19 mouse cellular contexts compared by ENCODE assay signal in genomic region chr3:158340808-158341207, GRCm38 (mm10).
"Had no signal": no experiment of that assay in that cellular context is flagged by ENCODE, and none has a peak within 500 bp of the region (broad histone marks: within the 10 kb centered on the region; RNA-seq: fewer than 3 reads in every experiment).

No protein-coding gene starts in this region.

- H3K4me3 ChIP-seq: midbrain, embryonic 10.5 days; midbrain, embryonic 12.5 days; myocyte; neural tube, embryonic 13.5 days; neural tube, embryonic 15.5 days had no signal

- ATAC-seq: midbrain, embryonic 16.5 days had no signal

- DNase-seq: lung, adult 18-20 months; lung, embryonic 14.5 days; lung, postnatal 10 days; lung, postnatal 4 days; midbrain, embryonic 14.5 days; retina, postnatal 1 day; right cerebral cortex, adult 18-20 months; right cerebral cortex, postnatal 25 days; right cerebral cortex, postnatal 4 days; spleen, adult 18-20 months; thymus, adult 2 months; thymus, postnatal 25 days; thymus, postnatal 4 days had no signal

- H3K4me1 ChIP-seq: midbrain, embryonic 10.5 days; midbrain, embryonic 12.5 days; neural tube, embryonic 13.5 days; neural tube, embryonic 15.5 days had no signal

- H3K27ac ChIP-seq: midbrain, embryonic 10.5 days; midbrain, embryonic 12.5 days; neural tube, embryonic 13.5 days; neural tube, embryonic 15.5 days had no signal
